Mouse (Mus musculus) brain, embryonic 14.5 days (tissue): ENCODE measurements around the gene Rhobtb1.

Experiments
- CTCF ChIP-seq: fragments of 200-500 bp; IDR thresholded peaks from 2 replicates; pipeline ENCODE4 v1.5.1; 2012; ENCODE audit warnings: inconsistent platforms, mild to moderate bottlenecking, moderate library complexity, borderline replicate concordance; ENCODE audit not compliant: insufficient read depth, insufficient read length; ENCODE audit errors: extremely low read depth
- POLR2A ChIP-seq: fragments of 200-500 bp; IDR thresholded peaks from 2 replicates; pipeline ENCODE4 v1.6.1; 2012; ENCODE audit warnings: mild to moderate bottlenecking, inconsistent platforms, borderline replicate concordance; ENCODE audit not compliant: poor library complexity, insufficient read depth, insufficient read length, severe bottlenecking; ENCODE audit errors: extremely low read depth

GRCm38 (mm10) chr10:69271436-69271835, 120.2 kb downstream of the Rhobtb1 start:
- no peak for TF ChIP-seq POLR2A
- TF ChIP-seq CTCF, result no peak
